Mouse (Mus musculus): ENCODE results near the gene Wdfy2.

GRCm38 (mm10) chr14:62963632-62964031 is 126.2 kb downstream of the Wdfy2 start:
- TF ChIP-seq MAFK (IDR thresholded peaks at IDR 0.05; ENCODE audit: borderline replicate concordance, low read depth, low read length) (no peak), CTCF (IDR thresholded peaks at IDR 0.05 in 2 of 3, conservative IDR thresholded peaks at IDR 0.05 in 1 of 3; ENCODE audit: control insufficient read depth in 1 of 3, insufficient read depth in 1 of 3, low read depth in 2 of 3, low read length in 3 of 3, poor library complexity in 1 of 3, severe bottlenecking in 1 of 3) (no peak)

Data from MEL (cell line).